Mouse (Mus musculus): ENCODE data around the gene Zc3h18. TPM values are rescaled to one million over a fixed set of nuclear protein-coding genes. Genes with fewer than 3 reads are reported as not detected.

The Zc3h18 gene
- 10 to 100 TPM; 26.5 to 27.9 TPM for total RNA-seq (2021)
- long read RNA-seq, experiment 1, transcript Zc3h18-202 (18 exons, 3,705 nt) = major isoform, 12 of 22 reads
- long read RNA-seq, experiment 1, partial matches to known transcripts = 4 of 22 reads
- long read RNA-seq, experiment 1, other reads (novel, unspliced or antisense) = 5 of 22 reads
- long read RNA-seq, experiment 2, full-length matches to known transcripts = 19 of 39 reads
- long read RNA-seq, experiment 2, partial matches to known transcripts = 11 of 39 reads
- long read RNA-seq, experiment 2, other reads (novel, unspliced or antisense) = 9 of 39 reads

DNA sequence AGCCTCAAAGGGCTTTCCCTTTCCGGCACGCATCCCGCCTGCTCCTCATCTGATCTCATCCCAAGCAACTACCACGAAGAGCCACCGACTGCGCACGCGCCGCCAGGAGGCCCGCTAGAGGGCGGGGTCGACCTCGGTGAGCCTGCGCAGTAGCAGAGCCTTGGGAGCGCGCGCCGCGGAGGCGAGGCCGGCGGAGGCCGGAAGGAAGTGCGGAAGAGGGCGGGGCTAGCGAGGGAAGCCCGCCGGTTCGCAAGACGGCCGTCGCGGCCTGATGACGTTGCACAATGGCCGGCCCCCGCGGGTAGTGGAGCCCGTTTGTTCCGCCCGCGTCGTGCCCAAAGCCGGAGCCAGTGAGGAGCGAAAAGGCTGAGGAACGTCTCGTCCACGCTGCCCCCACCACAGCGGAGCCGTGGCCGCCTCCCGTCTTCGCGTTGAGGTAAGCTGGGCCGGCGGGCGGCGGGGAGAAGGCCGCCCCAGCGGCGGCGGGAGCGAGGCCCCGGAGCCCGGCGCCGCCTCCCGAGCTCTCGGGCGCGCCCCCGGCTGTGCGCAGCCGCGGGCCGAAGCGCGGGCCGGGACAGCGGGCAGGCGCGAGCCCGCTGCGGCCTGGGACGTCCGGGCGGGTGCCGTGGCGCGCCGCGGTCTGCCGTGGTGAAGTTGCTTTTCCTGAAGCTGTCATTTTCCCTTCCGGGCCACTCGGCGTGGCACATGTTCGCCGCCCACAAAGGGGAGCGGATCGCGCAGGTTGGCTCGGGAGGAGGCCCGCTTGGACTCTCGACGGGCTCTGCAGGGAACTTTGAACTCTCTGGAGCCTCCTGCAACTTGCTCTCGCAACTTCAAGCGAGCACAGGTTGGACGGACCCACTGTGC, at the start of gene Zc3h18:
Gene Zc3h18 (plus strand): TSS at position 245 of the 867 bp plus-strand sequence.
- peak; percentile 99 for DNase-seq (ENCODE audit: low spot score)

DNA sequence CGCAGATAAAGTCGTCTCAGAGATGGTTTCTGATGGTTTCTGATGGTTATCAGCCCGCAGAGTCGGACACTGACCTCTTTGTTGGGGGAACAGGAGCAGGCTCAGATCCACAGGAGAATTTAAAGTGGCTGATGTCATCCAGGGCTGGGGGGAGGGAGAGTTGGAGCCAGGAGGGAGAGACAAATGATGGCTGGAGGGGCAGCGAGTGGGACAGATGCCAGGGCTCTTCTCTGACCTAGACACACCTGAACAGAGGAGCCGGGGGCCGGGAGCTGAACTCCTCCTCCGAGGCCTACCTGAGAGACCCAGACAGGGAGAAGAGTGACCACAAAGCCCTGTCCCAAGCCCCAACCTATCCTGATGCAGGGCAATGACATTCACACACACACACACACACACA, 47.3 kb upstream of the Zc3h18 start:
- DNase-seq (ENCODE audit: low spot score) = no peak

DNA sequence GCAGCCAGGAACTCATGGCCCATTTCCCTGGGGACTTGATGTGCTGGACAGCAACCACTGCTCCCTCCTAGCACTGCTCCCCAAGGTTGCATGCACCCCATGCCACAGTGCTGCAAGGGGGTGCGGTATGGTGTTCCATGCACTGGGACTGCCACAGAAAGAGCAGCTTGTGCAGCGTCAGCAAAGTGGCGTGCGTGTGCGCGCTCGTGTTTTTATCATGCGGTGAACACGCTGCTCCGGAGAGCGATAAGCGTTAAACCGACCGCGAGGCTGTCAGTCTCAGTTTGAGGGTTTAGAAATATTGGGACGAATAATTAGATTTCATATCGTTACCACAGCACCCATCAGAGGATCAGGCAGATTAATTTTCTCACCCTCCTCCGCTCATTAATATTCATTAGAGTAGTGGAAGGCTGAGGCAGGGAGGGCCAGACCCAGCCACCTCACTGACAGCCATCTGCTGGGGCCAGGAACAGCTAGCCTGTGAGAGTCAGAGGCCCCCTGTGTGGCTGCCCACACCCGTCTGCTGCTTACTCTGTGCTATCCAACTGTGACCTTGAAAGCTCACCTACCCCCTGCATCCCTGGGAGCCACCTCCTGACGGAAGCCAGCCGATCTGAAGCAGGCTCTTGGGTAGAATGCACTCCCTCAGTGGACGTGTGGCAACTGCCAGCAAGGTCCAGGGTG, 46.7 kb upstream of the Zc3h18 start:
- no peak for DNase-seq (ENCODE audit: low spot score)

DNA sequence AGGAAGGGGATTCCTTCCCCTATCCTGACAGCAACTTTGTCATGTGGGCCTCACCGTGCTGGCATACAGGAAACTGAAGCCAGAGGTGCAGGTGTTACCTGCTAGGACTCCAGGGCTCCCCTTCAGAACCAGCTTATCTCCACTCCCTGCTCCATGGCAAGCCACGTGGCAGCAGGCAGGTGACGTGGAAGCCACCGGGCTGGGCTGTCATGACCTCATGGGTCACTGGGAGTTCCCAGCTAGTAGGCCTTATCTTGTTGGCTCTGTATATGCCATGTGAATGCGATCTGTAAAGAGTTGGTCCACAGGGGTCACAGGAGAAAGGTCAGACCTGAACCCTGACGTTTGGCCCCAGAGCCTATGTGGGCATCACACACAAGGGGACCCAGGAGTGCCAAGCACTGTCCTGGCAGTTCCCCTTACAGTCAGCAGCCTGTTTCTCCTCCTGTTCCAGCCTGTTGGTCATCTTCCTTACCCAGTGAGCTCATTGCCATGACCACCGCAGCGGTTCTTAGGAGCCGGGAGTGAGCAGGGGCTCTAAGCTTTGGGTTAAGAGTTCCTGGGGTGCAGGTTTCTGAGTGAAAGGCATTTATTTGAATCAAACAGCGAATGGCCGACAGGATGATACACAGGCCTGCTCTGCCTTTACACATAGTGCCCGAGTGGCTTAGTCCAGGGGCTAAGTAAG, 45.8 kb upstream of the Zc3h18 start:
- no peak for DNase-seq (ENCODE audit: low spot score)

DNA sequence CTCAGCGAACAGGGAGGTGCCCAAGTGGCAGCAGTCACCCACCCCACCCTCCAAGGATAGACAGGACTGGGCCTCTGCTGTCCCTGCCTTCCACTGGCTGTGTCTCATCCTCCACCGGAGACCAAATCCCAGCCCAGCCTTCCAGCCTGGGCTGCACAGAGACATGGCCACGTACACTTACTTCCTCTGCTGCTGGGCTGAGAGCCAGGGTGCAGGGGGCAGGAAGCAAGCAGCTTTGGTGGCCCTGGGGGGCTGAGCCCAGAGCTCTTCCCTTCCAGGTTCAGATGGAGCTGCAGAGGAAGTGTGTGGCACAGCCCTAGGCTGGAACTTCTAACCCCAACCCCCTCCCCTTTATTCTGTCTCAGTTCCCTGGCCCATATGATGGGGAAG, 45.3 kb upstream of the Zc3h18 start:
- DNase-seq (ENCODE audit: low spot score) = no peak

DNA sequence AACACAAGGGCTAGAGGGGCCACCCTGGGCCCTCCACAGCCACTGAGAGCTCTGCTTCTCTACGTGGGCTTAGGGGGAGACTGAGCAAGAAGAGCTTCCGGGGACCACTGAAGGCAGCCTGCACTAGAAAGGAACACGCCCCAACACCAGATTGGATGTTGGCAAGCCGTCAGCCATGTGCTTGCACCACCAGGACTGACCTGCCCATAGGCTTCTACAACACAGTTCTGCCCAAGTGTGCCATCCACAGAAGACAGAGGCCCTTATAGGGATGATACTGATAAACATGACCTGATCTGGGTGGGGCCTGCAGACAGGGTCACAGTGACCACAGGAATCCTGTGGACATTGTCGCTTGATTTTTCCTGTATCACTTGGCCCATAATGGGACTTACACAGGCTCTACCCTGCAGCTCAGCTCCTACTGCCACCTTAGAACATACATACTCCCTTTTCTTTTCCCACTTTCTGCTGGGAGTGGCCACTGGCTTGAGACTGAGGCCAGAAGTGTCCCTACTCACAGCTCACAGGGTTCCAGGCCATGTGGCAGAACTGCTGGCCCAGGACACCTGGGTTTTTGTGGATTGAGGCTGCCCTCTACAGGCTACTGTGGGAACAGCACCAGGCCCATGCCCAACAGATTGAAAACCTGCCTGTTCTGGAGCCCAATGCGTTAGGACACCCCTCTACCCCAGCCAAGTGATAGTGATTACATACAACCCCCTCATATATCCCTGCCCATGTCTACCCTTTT, 43.5 kb upstream of the Zc3h18 start:
- peak; percentile 86 for DNase-seq (ENCODE audit: low spot score)

DNA sequence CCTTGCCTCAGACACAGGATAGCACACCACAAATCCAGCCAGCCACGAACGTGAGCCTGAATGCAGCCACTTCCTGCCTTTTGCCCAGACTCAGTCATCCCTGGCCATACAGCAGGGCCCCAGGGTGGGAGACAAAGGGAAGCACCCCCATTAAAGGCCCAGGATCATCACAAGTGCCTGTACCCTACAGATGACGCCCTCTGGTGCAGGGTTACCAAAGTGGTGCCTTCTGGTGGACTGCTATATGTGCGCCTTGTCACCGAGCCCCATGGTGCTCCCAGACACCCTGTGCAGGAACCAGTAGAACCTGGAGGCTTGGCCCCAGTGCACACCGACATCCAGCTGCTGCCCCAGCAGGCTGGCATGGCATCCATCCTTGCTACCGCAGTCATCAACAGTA, 42.9 kb upstream of the Zc3h18 start:
- DNase-seq (ENCODE audit: low spot score) = no peak

DNA sequence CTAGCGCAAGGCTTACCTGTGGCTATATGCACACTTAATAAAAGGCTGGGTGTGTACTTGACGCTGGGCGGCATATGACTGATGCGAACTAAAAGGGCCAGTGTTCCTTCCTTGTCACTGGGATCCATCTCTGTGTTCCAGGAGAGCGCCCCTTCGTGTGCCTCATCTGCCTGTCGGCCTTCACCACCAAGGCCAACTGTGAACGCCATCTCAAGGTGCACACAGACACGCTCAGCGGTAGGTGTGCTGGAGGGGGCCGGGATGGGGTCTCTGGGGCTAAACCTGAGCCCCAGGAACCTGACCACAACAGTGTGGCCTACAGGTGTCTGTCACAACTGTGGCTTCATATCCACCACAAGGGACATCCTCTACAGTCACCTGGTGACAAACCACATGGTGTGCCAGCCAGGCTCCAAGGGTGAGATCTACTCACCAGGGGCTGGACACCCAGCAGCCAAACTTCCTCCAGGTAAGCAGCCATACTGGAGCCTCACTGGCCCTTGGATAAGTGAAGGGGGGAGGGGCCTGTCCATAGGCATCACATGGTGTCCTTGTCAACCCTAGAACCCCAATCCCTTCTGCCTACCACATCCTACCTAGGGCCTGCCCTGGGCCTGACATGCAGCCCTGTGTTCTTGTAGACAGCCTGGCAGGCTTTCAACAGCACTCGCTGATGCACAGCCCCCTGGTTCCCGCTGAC, 41.5 kb upstream of the Zc3h18 start:
- no peak for DNase-seq (ENCODE audit: low spot score)

DNA sequence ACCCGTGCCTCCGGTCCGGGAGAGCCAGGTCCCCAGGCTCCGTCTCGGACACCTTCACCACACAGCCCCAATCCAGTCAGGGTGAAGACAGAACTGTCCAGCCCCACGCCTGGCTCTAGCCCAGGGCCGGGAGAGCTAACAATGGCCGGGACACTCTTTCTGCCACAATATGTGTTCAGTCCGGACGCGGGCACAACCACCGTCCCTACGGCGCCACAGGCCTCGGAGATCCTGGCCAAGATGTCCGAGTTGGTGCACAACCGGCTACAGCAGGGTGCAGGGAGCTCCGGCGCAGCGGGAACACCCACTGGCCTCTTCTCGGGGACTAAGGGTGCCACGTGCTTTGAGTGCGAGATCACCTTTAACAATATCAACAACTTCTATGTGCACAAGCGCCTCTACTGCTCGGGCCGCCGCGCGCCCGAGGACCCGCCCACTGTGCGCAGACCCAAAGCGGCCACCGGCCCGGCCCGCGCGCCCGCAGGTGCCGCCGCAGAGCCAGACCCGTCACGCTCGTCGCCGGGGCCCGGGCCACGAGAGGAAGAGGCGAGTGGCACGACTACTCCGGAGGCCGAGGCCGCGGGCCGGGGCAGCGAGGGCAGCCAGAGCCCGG, 40.7 kb upstream of the Zc3h18 start:
- DNase-seq (ENCODE audit: low spot score) = no peak

DNA sequence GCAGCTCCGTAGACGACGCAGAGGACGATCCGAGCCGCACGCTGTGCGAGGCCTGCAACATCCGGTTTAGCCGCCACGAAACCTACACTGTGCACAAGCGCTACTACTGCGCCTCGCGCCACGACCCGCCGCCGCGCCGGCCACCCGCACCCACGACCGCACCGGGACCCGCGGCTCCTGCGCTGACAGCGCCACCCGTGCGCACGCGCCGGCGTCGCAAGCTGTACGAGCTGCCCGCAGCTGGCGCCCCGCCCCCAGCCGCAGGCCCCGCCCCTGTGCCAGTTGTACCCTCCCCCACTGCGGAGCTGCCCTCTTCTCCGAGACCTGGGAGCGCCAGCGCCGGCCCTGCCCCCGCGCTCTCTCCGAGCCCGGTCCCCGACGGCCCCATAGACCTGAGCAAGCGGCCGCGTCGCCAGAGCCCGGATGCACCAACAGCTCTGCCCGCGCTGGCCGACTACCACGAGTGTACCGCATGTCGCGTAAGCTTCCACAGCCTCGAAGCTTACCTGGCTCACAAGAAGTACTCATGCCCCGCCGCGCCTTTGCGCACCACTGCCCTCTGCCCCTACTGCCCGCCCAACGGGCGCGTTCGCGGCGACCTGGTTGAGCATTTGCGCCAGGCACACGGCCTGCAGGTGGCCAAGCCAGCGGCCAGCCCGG, 40.0 kb upstream of the Zc3h18 start:
- no peak for DNase-seq (ENCODE audit: low spot score)

DNA sequence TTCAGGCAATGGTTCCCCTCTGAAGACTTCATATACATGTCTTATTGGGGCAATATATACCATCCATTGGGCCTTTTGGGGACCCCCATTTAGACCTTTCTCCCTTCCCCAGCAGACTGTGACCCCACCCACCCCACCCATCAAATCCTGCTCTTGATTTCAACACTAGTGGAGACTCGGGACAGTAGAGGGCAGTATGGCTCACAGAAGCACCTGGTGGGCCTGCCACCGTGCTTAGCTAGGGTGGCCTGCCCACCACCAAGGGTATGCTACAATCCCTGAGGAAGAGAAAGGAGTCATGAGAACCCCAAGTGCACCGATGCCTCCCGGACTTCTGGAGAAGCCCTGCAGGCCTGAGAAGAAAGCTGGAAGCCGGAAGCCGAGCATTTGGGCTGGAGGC, 37.6 kb upstream of the Zc3h18 start:
- DNase-seq (ENCODE audit: low spot score) = no peak

DNA sequence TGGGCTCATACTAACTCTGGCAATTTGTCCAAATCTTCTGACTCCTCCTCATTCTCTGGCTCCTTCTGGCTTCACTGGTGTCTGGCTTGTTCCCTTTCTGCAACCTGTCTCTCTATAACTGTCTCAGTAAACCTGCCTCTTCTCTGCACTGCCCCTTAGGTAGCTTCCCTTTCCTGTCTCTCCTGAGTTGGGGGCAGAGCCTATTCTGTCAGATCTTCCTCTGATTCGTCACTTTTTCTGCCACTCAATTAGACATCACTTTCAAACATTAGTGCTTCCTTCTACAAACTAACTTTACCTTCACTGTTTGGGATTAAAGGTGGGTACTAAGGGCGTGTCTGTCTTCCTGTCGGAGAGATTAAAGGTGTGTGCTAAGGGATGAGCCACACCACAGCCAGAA, 35.6 kb upstream of the Zc3h18 start:
- no peak for DNase-seq (ENCODE audit: low spot score)

DNA sequence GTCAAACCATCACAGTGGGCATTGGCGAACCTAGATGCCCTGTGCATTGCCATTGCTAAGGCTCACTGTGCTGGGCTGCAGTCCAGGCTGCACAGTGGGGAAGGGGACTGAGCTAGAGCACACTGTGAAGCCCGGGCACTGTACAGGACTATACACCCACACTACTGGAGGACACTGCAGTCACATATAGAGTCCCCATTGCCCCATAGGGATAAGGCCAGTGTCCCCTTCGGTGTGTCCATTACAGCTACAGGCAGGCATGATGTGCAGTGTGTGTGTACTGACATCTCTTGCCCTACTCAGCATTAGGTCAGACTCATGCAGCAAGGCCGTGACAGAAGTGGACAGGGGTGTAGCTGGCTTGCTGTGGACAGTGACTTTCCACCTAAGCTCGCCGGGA, 34.6 kb upstream of the Zc3h18 start:
- no peak for DNase-seq (ENCODE audit: low spot score)

DNA sequence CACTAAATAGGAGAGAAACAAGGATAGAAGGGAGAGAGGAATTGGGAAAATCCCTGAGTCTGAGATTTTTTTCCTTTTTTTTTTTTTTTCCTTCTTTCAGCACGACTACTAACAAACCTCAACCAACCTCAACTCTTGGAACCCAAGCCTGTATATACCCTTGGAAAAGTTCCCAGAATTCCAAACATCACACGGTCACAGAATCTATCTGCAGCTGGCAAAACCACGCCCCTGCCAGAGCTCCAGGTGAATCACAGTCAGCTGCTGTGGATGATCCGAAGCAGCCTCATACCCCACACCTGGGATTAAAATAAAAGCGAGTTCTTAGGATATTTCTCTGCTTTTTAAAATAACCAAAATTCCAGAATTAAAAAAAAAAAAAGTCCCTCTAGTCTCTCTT, 34.0 kb upstream of the Zc3h18 start:
- DNase-seq (ENCODE audit: low spot score) = no peak

DNA sequence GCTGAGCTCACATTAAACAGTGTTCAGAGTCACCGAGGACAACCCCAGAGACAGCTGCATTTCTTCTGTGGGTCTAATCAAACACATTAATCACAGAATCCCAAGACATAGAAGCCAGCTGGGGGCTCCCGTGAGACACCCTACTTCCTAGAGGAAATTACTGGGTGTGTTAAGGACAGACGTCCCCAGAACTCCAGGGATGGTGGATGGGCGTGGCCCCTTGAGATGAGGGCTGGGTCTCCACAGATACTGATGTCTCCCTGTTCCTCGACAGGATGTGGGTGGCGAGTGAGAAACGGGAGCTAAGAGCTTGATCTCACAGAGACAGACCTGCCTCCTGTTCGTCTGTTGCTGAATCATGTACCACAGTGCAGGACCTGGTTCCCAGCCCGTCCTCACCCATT, 33.6 kb upstream of the Zc3h18 start:
- no peak for DNase-seq (ENCODE audit: low spot score)

DNA sequence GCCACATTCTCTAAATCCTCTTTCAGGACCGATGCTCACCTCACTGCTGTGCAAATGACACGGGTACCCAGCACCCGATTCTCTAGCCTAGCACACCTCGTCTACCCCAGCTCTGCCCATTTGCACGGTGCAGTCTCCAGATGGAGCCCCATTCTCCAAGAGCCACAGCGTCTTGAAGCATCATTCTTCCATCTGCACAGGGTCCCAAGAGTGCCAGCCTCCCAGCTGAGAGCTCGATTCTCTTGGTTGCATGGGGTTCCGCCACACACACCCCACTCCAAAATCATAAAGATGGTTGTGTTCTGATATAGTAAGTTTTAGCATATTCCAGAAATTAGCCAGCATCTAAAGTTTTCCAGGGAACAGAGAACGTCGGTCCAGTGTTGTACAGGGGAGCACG, 33.1 kb upstream of the Zc3h18 start:
- DNase-seq (ENCODE audit: low spot score) = no peak

DNA sequence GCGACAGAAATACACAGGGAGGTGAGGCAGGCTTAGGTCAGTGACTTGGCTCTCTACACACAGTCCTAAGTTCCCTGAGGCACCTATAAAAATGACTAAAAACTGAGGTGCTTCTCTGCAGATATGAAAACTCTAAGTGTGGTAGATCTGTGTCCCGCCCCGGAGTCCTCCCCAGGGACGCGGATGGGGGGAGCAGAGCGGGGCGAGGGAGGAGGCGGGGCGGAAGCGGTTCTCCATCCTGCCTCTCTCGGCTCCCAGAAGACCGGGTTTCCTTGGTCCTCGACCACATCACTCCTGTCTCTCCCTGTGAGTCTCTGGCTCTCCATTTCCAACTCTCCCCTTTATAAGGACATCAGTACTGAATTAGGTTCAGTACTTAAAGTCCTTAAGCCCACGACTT, 32.7 kb upstream of the Zc3h18 start:
- peak; percentile 45 for DNase-seq (ENCODE audit: low spot score)

DNA sequence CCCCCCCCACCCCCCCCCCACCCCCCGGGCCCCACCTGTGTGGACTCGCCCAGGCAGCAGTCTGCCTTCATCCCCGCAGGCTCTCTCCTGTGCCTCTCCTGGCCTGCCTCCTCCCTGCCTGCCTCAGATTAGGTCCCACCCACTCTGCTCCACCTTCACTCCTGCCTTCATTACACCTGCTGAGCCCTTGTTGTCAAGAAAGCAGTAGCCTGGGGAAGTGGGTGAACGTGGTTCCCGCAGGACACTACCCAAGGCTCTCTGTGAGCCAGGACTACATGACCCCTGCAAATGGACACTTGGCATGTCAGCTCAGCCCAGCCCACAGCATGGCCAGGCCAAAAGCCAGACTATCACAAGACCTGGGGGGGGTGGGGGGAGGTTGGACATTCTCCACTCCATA, 32.2 kb upstream of the Zc3h18 start:
- no peak for DNase-seq (ENCODE audit: low spot score)

Measured in gastrocnemius, adult 18-20 months (tissue).